Mouse (Mus musculus) limb, embryonic 10.5 days (tissue): ENCODE measurements around the gene Uba7. TPM values are rescaled to one million over a fixed set of nuclear protein-coding genes. Genes with fewer than 3 reads are reported as not detected.

Source experiments
- DNase-seq: peaks from one replicate; pipeline ENCODE4 v3.0.0-alpha.2; 2017; ENCODE audit warnings: low spot score
- H3K27ac ChIP-seq: fragments of 300-500 bp; sonication (generic); 2 replicates; pipeline ENCODE4 v1.5.1; 2016; ENCODE audit warnings: mild to moderate bottlenecking
- H3K27me3 ChIP-seq: fragments of 300-500 bp; sonication (generic); 2 replicates; pipeline ENCODE4 v1.6.1; 2016; ENCODE audit warnings: low read depth, mild to moderate bottlenecking; ENCODE audit not compliant: poor library complexity, severe bottlenecking
- H3K36me3 ChIP-seq: fragments of 300-500 bp; sonication (generic); 2 replicates; pipeline ENCODE4 v1.6.1; 2016; ENCODE audit warnings: mild to moderate bottlenecking, moderate library complexity
- H3K4me1 ChIP-seq: fragments of 300-500 bp; sonication (generic); 2 replicates; pipeline ENCODE4 v1.6.1; 2016
- H3K4me3 ChIP-seq: fragments of 300-500 bp; sonication (generic); 2 replicates; pipeline ENCODE4 v1.5.1; 2016; ENCODE audit warnings: mild to moderate bottlenecking, moderate library complexity
- H3K9me3 ChIP-seq: fragments of 300-500 bp; sonication (generic); replicated peaks from 2 replicates; pipeline ENCODE4 v1.6.1; 2016; ENCODE audit warnings: mild to moderate bottlenecking
- WGBS: fragments of 180-500 bp; shearing (Covaris S2); methylation state at CpG from one replicate; pipeline ENCODE4 v1.1.7; 2016; 5-methylcytosine and 5-hydroxymethylcytosine counted together
- polyA plus RNA-seq: library from polyadenylated mRNA; unstranded; fragments of >200 nt; fragmentation: Nextera tagmentation; extraction: Ambion mirVana; gene quantifications from 2 replicates; pipeline ENCODE4 v1.2.1, GENCODE M21; 2016

The Uba7 gene
- polyA plus RNA-seq, 1 experiment from 2014 or later, result 22.5 TPM

- WGBS, result 83% methylated on average over 13 of the region's 13 CpGs
- DNase-seq, result no peak
- Histone ChIP-seq H3K4me1 (peaks cover 21% of the 10 kb centered on the region), H3K4me3 (no peak overlapping the region), H3K9me3 (no peaks in the 10 kb centered on the region), H3K36me3 (peaks cover 18% of the 10 kb centered on the region), H3K27ac (peak overlapping the region; percentile 42; the same call in 1 of the 2 replicates), H3K27me3 (no peaks in the 10 kb centered on the region)
Observed at GRCm38 (mm10) chr9:107949184-107949921, 26.0 kb upstream of the Uba7 start.

GRCm38 (mm10) chr9:107949922-107950235 is 25.4 kb upstream of the Uba7 start, which contains the start of gene Traip:
Gene Traip, plus strand, starts transcription at chr9:107950136.
- no peak for DNase-seq

GRCm38 (mm10) chr9:107950460-107951355 is 24.6 kb upstream of the Uba7 start:
- H3K4me3 ChIP-seq, result peak overlapping the region; percentile 70
- H3K4me1 ChIP-seq, result peaks cover 21% of the 10 kb centered on the region
- no peaks in the 10 kb centered on the region for H3K27me3 ChIP-seq
- H3K36me3 ChIP-seq, result peaks cover 23% of the 10 kb centered on the region
- H3K27ac ChIP-seq, result peak overlapping the region; percentile 85
- peak; percentile 94 for DNase-seq
- WGBS, result 13% methylated on average over 45 of the region's 45 CpGs
- no peaks in the 10 kb centered on the region for H3K9me3 ChIP-seq

More at GRCm38 (mm10) chr9:107949922-107950235, 25.4 kb upstream of the Uba7 start, which contains the start of gene Traip:
- Histone ChIP-seq H3K4me3 (peak within 1 kb of the TSS; percentile 70), H3K27ac (peak within 1 kb of the TSS; percentile 85), H3K9me3 (no peaks in the 10 kb centered on the region), H3K27me3 (no peaks in the 10 kb centered on the region), H3K4me1 (peaks cover 21% of the 10 kb centered on the region), H3K36me3 (peaks cover 18% of the 10 kb centered on the region)
- 93% methylated on average over 10 of the region's 10 CpGs for WGBS

GRCm38 (mm10) chr9:107955613-107956289 is 19.6 kb upstream of the Uba7 start:
- Histone ChIP-seq H3K36me3 (peaks cover 56% of the 10 kb centered on the region), H3K27ac (no peak overlapping the region), H3K9me3 (no peaks in the 10 kb centered on the region), H3K27me3 (no peaks in the 10 kb centered on the region), H3K4me3 (no peak overlapping the region), H3K4me1 (peaks cover 20% of the 10 kb centered on the region)
- no peak for DNase-seq
- 80% methylated on average over 6 of the region's 6 CpGs for WGBS

GRCm38 (mm10) chr9:107957141-107957540 is 18.2 kb upstream of the Uba7 start:
- no peak overlapping the region for H3K27ac ChIP-seq
- H3K4me1 ChIP-seq, result peaks cover 14% of the 10 kb centered on the region
- H3K36me3 ChIP-seq, result peaks cover 70% of the 10 kb centered on the region
- WGBS, result 71% methylated on average over 6 of the region's 6 CpGs
- DNase-seq, result no peak
- H3K27me3 ChIP-seq, result no peaks in the 10 kb centered on the region
- H3K9me3 ChIP-seq, result no peaks in the 10 kb centered on the region
- H3K4me3 ChIP-seq, result no peak overlapping the region

GRCm38 (mm10) chr9:107959896-107960295 is 15.4 kb upstream of the Uba7 start:
- 18% methylated on average over 6 of the region's 6 CpGs for WGBS
- no peak for DNase-seq
- Histone ChIP-seq H3K27ac (no peak overlapping the region), H3K4me1 (peaks cover 13% of the 10 kb centered on the region), H3K9me3 (no peaks in the 10 kb centered on the region), H3K36me3 (peaks cover 95% of the 10 kb centered on the region), H3K4me3 (no peak overlapping the region), H3K27me3 (no peaks in the 10 kb centered on the region)

GRCm38 (mm10) chr9:107960928-107961327 is 14.4 kb upstream of the Uba7 start:
- H3K36me3 ChIP-seq, result peaks cover 98% of the 10 kb centered on the region
- H3K27me3 ChIP-seq, result no peaks in the 10 kb centered on the region
- WGBS, result 85% methylated on average over 4 of the region's 4 CpGs
- no peaks in the 10 kb centered on the region for H3K9me3 ChIP-seq
- DNase-seq, result no peak
- peaks cover 13% of the 10 kb centered on the region for H3K4me1 ChIP-seq
- no peak overlapping the region for H3K27ac ChIP-seq
- H3K4me3 ChIP-seq, result no peak overlapping the region

- WGBS, result 92% methylated on average over 10 of the region's 10 CpGs
- peaks cover 13% of the 10 kb centered on the region for H3K4me1 ChIP-seq
- peaks cover 97% of the 10 kb centered on the region for H3K36me3 ChIP-seq
- DNase-seq, result no peak
- no peak overlapping the region for H3K4me3 ChIP-seq
- no peaks in the 10 kb centered on the region for H3K9me3 ChIP-seq
- 0 out of 2 replicates have a peak overlapping the region, but pooled peaks have one; percentile 7 for H3K27ac ChIP-seq
- H3K27me3 ChIP-seq, result no peaks in the 10 kb centered on the region
Observed at GRCm38 (mm10) chr9:107961351-107961762, 13.9 kb upstream of the Uba7 start.

GRCm38 (mm10) chr9:107961881-107962280 is 13.4 kb upstream of the Uba7 start:
- peaks cover 97% of the 10 kb centered on the region for H3K36me3 ChIP-seq

GRCm38 (mm10) chr9:107962916-107963315 is 12.4 kb upstream of the Uba7 start:
- Histone ChIP-seq H3K9me3 (no peaks in the 10 kb centered on the region), H3K4me1 (peaks cover 13% of the 10 kb centered on the region), H3K27me3 (no peaks in the 10 kb centered on the region), H3K27ac (0 out of 2 replicates have a peak overlapping the region, but pooled peaks have one; percentile 21), H3K36me3 (peaks cover 96% of the 10 kb centered on the region), H3K4me3 (no peak overlapping the region)
- WGBS, result 89% methylated on average over 9 of the region's 9 CpGs
- DNase-seq, result no peak

More at GRCm38 (mm10) chr9:107961881-107962280, 13.4 kb upstream of the Uba7 start:
- Histone ChIP-seq H3K4me1 (peaks cover 13% of the 10 kb centered on the region), H3K4me3 (no peak overlapping the region), H3K9me3 (no peaks in the 10 kb centered on the region), H3K27ac (0 out of 2 replicates have a peak overlapping the region, but pooled peaks have one; percentile 7), H3K27me3 (no peaks in the 10 kb centered on the region)
- DNase-seq, result no peak
- WGBS, result 57% methylated on average over 5 of the region's 5 CpGs

- WGBS, result 29% methylated on average over 5 of the region's 5 CpGs
- H3K4me1 ChIP-seq, result peaks cover 11% of the 10 kb centered on the region
- DNase-seq, result peak; percentile 96
- no peaks in the 10 kb centered on the region for H3K9me3 ChIP-seq
- no peak overlapping the region for H3K4me3 ChIP-seq
- H3K27me3 ChIP-seq, result no peaks in the 10 kb centered on the region
- peaks cover 96% of the 10 kb centered on the region for H3K36me3 ChIP-seq
- 0 out of 2 replicates have a peak overlapping the region, but pooled peaks have one; percentile 21 for H3K27ac ChIP-seq
Observed at GRCm38 (mm10) chr9:107963700-107964099, 11.6 kb upstream of the Uba7 start.

GRCm38 (mm10) chr9:107964681-107965080 is 10.6 kb upstream of the Uba7 start:
- no peak for DNase-seq
- peaks cover 7% of the 10 kb centered on the region for H3K4me1 ChIP-seq
- no peak overlapping the region for H3K4me3 ChIP-seq
- H3K9me3 ChIP-seq, result no peaks in the 10 kb centered on the region
- WGBS, result 95% methylated on average over 9 of the region's 9 CpGs
- H3K27ac ChIP-seq, result no peak overlapping the region
- peaks cover 96% of the 10 kb centered on the region for H3K36me3 ChIP-seq
- no peaks in the 10 kb centered on the region for H3K27me3 ChIP-seq
